Mouse (Mus musculus): ENCODE data around the gene Csmd2.

The Csmd2 gene

DNA sequence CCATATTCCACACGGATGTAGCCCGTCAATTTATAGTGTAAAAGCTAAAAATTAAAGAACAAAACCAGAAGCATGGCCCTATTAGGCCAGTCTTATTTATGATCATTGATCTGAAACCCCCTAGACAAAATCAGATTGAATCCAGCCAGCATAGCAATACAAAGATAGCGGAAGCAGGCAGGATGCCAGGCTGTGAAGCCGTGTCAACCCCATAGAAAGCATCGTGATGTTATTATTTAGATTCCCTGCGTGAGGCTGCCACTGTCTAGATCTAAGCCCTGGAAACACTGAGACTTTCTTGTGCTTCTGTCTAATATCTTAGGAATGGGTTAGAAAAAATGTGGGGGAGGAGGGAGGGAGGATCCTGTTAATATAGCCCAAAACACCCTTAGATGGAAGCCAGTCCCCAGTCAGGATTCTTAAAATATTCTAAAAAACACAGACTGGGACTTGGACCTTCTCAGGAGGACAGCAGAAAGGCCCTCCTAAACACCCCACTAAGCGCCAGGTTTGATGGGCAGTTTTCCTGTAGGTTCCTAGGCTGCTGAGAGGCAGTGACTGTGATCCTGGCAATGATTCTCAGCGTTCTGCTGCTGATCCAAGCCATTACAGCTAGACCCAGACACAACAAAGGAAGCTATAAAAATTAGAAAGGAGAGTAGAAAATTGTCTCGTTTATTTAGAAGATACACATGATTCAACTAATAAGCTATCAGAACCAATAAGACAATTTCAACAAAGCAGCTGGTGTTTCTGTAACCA lies 419.6 kb downstream of the Csmd2 start:
- DNase-seq (ENCODE audit: extremely low read depth, low read depth): no peak

DNA sequence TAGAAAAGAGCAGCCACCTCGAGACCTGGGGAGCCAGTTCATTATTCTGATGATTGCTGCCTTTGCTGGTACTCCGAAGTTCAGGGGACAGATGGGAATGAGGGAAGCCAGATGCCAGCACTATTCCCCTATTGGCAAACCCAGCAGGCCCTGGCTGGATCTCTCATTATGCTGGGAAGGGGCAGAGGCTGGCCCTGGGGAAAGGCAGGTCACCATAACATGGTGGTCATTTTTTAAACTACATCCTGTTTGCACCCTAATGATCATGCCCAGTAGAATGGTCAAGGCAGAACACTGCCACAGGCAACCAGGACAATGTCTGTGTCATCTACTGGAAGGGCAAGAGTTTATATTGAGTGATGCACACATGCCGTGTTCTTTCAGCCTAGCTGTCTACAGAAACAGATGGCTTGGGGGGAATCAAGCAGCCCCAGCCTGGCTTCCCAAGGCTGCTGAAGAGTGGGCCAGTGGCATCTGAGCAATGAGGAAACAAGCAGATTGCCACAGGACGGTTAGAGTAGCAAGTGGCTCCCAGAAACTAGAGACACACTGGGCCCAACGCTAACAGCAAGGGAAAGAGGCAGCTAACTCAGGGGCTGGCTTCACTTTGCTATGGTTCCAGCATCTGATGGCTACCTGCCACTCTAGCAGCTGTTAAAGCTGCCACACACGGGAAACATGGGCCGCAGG lies 424.4 kb downstream of the Csmd2 start:
- no peak for DNase-seq (ENCODE audit: extremely low read depth, low read depth)

DNA sequence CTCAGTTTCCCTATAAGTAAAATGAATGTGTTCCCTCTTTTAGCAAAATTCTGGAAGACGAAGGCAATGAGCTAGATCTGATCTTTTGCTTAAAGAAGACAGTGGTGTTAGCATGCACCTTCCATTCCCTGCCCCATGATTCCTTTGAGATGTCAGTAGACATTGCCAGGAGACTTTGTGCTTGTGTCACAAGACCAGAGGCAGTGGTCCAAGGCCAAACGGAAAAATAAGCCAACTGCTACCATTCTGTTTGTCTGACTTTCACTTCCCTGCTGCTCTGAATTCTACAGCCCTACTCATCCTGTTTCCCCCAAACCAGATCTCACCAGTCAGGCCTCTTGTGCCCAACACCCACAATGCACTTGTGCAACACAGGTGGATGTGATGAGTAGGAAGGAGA lies 427.1 kb downstream of the Csmd2 start:
- no peak for DNase-seq (ENCODE audit: extremely low read depth, low read depth)

DNA sequence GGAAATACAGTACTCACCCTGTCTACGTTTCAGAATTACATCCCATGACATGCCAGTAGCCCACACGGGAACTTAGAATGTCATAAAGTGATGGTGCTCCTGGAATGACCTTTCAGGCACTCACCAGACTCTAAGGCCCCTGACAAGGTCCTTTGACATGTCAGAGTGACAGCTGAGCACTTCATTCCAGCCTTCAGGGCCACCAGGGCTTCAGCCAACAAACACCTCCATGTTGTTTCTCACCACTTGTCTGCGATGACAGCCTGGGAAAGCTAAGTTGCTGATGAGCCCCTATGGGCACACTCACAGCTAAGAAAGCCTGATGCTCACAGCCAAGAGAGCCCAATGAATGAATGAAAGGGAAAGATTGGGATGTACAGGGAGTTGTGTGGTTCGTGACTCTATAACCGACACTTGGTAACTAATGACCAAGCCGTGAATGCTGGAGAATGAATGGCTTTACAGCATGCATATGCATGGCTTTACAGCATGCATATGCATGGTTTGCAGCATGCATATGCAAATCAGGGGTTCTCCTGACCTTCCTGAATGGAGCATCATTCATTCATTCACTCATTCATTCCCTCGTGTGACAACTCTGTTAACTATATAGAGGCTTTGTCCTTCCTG lies 432.4 kb downstream of the Csmd2 start:
- no peak for DNase-seq (ENCODE audit: extremely low read depth, low read depth)

DNA sequence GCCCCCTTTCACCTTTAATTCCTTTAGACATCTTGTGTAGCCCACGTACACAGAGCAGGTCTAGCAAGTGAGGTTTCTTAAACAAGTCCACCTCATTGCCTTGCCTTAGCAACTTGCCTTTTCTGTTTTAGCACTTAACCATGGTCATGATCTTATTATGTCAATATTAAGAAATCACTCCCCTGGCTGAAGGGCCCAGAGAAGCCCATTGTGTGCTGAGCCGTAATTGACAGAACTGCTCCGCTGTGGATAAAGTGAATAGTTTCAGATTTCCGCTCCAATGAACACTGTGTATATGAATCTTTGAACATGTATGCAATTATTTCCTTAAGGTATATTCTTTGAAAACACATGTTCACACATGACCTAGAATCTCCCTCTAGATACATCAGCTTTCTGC lies 434.8 kb downstream of the Csmd2 start:
- no peak for DNase-seq (ENCODE audit: extremely low read depth, low read depth)

DNA sequence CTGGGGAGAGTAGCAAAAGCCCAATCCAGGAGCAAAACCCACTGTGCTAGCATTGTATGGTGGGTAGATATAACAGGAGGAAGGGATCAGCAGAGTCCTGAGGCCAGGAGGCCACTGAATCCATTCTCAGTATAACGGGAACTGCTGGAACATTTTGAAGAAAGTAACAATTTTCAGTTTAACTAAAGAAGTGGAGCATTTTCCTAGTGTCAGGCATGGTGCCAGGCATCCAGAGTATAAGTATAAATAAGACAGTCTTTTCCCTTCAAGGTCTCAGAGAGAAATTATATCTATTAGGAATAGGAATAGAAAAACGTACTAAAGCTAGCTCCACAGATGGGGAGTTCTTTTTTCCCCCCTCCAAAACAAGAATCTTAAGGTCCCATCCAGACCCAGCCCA lies 437.7 kb downstream of the Csmd2 start:
- DNase-seq (ENCODE audit: extremely low read depth, low read depth): no peak

DNA sequence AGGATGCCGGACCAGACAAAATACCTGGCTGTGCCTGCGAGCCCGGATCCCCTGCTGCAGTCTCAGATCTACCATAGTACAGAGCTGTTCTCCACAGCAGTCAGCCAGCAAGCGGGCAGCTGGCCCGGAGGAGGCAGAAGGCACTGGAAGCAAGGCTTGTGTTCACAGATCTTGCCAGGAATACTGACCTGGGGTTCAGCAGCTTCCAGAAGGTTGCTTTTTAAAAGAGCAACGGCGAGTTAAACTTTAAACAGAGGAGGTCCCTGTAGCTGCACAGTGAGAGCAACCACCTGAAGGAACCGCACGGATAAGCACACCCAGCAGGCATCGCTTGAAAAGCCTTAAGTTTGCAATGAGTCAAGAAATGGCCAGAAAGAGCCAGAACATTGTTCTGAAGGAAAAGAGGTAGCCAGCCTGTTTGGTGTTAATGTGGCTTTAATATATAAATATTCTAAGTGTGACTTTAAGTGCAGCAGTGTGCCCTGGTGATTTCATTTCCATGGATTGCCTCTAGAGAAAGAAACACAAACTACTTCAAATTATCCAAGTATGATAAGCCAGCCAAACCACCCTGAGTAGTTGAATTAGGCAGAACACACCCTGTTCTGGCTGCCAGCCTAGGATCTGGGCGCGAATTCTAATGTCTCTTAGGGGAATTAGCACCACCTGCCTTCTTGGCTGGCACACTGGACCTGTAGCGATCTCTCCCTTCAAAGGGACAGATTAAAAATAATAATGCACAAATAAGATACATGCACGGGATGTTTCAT lies 439.8 kb downstream of the Csmd2 start:
- DNase-seq (ENCODE audit: extremely low read depth, low read depth): no peak

DNA sequence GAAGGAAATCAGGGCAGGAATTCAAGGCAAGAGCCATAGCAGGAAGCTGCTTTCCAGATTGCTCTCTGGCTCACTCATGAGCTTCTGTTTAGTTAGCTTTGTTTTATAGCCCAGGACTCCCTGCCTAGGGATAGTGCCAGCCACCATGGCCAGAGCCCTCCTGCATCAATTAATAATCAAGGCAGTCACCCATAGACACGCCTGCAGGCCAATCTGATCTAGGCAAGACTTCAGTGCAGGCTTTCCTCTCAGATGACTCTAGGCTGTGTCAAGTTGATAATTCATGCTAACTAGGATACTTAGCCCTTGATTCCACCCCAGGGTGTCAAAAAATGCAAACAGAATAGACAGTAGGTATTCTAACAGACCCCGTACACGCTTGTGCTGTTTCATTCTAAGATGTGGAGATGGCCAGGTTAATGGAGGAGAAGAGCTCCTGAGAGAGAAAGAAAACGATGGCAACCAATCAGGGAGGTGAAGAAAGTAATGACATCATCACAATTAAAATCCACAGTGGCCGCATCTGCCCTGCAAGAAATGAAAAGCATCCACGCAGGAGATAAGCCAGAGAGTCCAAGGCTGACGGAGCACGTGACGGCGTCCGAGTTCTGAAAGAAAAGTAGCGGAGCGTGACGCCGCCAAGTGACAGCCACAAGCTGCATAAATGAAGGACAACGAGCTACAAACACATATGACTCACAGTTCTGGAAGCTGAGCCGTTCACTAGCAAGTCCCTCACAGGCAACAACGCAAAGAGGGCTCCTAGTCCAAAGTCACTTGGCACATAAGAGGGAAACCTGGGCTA lies 440.8 kb downstream of the Csmd2 start:
- DNase-seq (ENCODE audit: extremely low read depth, low read depth): no peak

DNA sequence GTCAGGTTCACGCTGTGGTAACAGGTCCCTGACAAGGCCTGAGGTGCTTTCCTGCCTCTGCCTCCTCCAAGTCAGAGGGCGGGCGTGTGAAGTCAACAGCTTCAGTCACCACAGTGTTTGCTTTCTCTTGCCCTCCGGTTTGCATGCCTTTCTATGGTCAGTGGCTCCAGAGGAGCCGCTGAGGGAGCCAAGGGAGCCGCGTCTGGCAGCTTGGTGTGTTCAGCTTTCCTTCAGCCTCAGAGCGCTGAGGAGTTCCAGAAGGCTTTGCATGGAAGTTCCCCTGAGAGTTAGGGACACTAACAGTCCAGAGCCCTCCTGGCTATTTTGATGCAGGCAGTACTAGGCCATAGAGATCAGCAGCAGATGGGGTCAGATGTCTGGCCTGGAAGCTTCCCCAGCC lies 441.9 kb downstream of the Csmd2 start:
- DNase-seq (ENCODE audit: extremely low read depth, low read depth): no peak

DNA sequence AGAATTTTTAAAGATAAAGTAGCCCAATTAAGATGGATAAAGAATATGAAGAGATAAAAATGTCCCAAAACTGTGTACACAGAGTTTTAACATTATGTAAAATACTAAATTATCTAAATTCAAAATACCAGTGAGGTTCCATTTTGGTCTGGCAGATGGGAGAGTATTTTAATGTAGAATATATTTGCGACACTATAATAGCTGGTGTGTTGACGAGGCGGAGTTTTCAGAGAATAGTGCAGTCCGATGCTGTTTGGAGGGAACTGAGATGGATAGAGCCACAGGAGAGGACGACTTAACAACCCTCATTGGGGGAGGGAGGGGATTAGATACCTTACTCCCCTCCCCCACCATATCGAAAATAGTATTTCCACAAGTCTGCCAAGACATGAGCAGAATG lies 452.9 kb downstream of the Csmd2 start:
- no peak for DNase-seq (ENCODE audit: extremely low read depth, low read depth)

DNA sequence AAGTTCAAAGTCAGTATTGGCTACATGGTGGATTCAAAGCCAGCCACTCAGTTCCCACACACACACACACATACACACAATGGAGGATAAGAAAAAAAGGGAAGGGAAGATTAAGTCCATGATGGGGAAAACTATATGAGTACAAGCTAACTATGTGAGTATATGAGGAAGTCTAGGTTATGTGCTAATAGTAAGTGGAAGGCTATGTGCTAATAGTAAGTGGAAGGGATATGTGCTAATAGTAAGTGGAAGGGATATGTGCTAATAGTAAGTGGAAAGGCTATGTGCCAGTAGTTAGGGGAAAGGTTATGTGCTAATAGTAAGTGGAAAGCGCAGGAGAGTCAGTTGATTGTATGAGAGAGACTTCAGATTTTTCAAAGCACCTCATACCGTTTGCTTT lies 453.6 kb downstream of the Csmd2 start:
- no peak for DNase-seq (ENCODE audit: extremely low read depth, low read depth)

DNA sequence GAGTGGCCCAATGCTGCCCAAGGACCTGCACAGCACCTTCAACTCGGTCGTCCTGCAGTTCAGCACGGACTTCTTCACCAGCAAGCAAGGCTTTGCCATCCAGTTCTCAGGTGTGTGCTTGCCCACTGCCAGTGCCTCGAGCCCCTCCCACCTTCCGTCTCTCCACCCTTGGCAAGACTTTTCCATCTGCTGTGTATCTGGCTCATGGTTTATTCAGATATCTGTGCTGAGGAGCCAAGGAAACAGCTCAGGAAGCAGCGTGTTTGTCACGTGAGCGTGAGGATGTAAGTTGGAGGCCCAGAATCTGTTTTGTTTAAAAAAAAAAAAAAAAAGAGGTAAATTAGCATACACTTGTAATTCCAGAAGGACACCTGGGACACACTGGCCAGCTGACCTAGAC lies 455.1 kb downstream of the Csmd2 start:
- DNase-seq (ENCODE audit: extremely low read depth, low read depth): no peak

DNA sequence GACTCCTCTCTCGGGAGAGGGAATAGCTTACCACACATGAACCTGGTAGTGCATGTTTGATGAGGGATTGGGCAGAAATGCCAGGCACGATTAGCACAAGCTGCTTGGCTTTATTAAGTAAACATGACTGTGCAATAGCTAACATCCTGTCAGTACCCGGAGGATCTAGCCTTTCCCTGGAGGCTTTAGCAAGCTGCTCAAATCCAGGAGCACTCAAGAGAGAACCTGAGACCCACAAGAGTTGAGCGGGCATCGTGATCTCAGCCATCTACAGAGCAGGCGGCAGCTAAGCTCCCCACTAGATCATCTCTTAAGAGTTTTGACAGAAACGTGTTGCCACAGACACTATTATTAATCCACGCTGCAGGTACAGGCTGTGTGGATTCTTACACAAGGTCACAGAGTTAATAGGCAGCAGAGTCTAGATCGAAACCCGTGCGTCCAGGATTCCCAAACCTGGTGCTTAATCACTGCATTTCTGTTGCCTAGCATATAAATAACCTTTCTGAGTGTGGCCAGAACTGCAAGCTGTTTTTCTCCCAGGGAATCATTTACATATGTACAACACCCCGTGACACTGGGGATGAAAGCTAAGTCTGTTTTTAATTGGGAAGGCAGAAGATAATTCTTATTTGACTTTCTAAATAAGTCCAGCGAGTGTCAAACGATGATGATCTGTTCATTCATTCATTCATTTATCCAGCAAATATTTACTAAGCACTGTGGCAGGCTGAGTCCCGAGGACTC lies 458.0 kb downstream of the Csmd2 start:
- no peak for DNase-seq (ENCODE audit: extremely low read depth, low read depth)

DNA sequence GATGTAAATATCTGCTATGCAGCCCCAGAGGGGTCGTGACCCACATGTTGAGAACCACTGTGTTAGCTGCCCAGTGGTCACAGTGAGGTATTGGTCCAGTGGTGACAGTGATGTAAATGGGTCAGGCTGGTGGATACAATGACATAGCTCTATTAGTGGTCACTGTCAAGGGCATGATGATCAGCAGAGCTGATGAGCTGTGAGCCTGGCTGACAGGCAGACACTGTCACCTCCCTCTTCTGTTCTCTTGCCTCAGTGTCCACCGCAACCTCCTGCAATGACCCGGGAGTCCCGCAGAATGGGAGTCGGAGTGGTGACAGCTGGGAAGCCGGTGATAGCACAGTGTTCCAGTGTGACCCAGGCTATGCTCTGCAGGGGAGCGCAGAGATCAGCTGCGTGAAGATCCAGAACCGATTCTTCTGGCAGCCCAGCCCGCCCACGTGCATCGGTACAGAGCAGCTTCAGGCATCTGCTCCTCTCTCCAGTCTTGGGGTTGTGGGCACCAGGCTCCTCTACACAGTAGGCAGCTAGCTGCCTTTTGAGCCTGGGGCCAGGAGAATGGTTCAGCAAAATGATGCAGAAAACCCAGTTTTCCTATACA lies 461.3 kb downstream of the Csmd2 start:
- DNase-seq (ENCODE audit: extremely low read depth, low read depth): no peak

DNA sequence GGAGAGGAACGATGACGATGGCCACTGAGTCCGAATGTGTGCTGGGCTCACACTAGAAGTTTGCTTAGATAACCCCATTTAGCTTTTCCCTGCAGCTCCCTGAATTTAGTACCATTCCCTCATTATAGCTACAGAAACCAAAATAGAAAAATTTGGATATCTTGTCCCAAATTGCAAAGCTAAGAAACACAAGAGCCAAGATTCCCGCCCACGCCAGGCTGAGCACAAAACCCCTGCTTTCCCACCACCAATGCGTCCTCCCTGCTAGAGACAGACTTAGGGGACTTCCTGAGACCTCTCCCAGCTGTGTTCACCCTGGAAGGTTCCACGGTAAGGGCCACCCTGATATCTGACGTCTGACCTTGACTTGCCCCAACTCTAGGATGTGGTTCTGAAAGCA lies 462.5 kb downstream of the Csmd2 start:
- no peak for DNase-seq (ENCODE audit: extremely low read depth, low read depth)

DNA sequence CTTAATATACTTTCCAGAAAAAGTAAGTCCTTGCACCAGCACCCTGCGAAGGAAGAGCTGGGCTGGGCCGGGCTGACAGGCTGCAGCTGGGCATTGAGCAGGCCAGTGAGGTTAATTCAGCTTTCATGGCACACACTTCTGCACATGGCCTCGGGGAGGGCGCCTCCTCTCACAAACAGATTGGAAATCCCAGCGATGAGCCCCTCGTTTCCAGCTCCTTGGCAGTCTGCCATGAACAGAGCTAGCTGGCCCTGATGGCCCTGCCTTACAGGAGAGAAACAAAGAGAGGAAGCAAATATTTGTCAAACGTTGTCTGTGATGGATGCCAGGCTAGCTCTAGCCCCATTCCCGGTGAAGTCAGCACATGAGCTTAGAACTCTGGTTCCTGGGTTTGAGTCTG lies 463.3 kb downstream of the Csmd2 start:
- DNase-seq (ENCODE audit: extremely low read depth, low read depth): no peak

DNA sequence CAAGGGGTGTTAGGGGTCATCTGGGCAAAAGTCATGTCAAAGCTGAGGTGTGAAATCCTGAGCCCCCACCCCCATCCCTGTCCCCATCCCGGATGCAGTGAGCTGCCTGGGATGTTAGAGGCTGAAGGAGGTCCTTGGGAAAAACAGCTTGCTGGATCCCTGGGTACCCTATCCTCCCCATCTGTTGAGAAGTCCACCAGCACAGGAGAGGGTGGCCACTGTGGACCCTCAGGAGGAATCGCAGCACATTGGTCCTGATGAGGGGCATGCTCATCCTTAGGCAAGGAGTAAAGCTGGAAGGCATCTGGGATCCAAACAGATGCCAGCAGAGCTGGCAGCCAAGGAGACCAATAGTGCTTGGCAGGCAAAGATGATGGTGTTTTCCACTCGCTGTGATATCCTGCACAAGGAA lies 463.7 kb downstream of the Csmd2 start:
- DNase-seq (ENCODE audit: extremely low read depth, low read depth): no peak

DNA sequence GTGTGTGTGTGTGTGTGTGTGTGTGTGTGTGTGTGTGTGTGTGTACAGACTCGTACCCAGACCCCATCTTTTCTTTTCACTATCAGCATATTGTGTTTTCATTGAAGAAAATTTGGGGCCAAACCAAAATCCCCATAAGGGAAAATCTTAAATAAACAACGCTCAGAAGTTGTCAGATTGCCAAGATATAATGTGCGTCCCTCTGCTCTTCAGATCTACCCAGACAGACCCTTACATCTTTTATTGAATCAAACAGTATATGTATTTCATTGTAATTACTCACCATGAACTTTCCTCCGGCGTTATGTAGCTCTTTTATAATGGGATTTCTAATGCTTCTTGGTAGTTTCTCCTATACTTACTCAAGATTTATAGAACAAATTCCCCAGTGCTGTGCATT lies 479.1 kb downstream of the Csmd2 start:
- no peak for DNase-seq (ENCODE audit: extremely low read depth, low read depth)

DNA sequence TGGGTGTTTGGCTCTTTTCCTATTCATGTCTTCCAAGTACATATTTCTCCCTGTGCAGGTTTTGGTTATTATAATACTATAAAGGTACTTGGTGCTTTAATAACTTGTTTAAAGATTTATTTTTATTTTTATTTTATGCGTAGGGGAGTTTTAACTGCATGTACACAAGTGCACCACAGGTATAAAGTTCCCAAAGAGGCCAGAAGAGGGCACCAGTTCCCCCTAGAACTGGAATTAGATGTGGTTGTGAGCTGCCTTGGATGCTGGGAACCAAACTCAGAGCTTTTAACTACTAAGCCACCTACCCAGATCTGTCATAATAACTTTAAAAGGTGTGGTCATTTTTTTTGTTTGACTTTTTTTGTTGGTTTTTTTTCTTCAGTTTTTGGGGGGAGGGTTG lies 480.4 kb downstream of the Csmd2 start:
- DNase-seq (ENCODE audit: extremely low read depth, low read depth): no peak

DNA sequence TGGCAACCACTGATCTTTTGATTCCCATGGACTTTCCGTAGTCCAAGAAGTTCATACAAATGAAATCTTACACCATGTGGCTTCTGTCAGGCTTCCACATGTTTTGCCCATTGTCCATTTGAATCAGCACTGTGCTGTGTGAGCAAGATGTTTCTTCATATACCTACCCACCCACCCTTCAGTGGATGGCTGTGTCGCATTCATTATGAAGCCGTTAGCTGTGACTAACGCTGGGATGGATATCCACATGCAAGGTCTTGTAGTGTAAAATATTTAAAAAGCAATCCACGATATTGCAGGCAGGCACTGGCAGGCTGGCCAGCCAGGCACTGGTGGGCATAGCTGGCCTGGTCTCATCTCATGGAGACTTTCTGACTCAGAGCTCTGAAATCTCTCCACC lies 488.6 kb downstream of the Csmd2 start:
- DNase-seq (ENCODE audit: extremely low read depth, low read depth): no peak
